Mouse (Mus musculus): ENCODE measurements around the gene Notch3. TPM values are rescaled to one million over a fixed set of nuclear protein-coding genes. Genes with fewer than 3 reads are reported as not detected.
A peak's percentile ranks its signal among the peaks of the same experiment; 100 is the strongest.

Notch3 gene
- polyA plus RNA-seq, 1 experiment = 12.0 TPM

GRCm38 (mm10) chr17:32169518-32170225, 3.0 kb upstream of the Notch3 start:
- H3K4me3 ChIP-seq (ENCODE audit: insufficient read depth, low read depth, low read length) = no peak overlapping the region
- no peak overlapping the region for H3K27ac ChIP-seq (ENCODE audit: insufficient read depth, low read depth, low read length)
- H3K4me1 ChIP-seq (ENCODE audit: control insufficient read depth, insufficient read depth, low read length) = no peaks in the 10 kb centered on the region
- H3K36me3 ChIP-seq (ENCODE audit: control insufficient read depth, insufficient read depth, low read length) = no peaks in the 10 kb centered on the region
- DNase-seq = no peak
- no peak for TF ChIP-seq POLR2A (IDR thresholded peaks at IDR 0.05; ENCODE audit: low read depth, low read length)
- TF ChIP-seq CTCF (conservative IDR thresholded peaks at IDR 0.05; ENCODE audit: insufficient read depth, insufficient read length, low read depth, low read length) = no peak
- H3K27me3 ChIP-seq (replicated peaks; ENCODE audit: control insufficient read depth, insufficient read depth, low read length) = no peaks in the 10 kb centered on the region
- 56% methylated on average over 4 of the region's 4 CpGs for WGBS

- Histone ChIP-seq H3K36me3 (ENCODE audit: control insufficient read depth, insufficient read depth, low read length) (no peaks in the 10 kb centered on the region), H3K27ac (ENCODE audit: insufficient read depth, low read depth, low read length) (no peak overlapping the region)
Measured at GRCm38 (mm10) chr17:32165803-32166595, 653 bp downstream of the Notch3 start.

GRCm38 (mm10) chr17:32165266-32165802, 1.3 kb downstream of the Notch3 start:
- no peak for TF ChIP-seq POLR2A (IDR thresholded peaks at IDR 0.05; ENCODE audit: low read depth, low read length)
- TF ChIP-seq CTCF (conservative IDR thresholded peaks at IDR 0.05; ENCODE audit: insufficient read depth, insufficient read length, low read depth, low read length) = no peak
- H3K27ac ChIP-seq (ENCODE audit: insufficient read depth, low read depth, low read length) = no peak overlapping the region
- H3K4me1 ChIP-seq (ENCODE audit: control insufficient read depth, insufficient read depth, low read length) = no peaks in the 10 kb centered on the region
- no peak for DNase-seq
- WGBS = 15% methylated on average over 9 of the region's 9 CpGs
- no peaks in the 10 kb centered on the region for H3K27me3 ChIP-seq (replicated peaks; ENCODE audit: control insufficient read depth, insufficient read depth, low read length)
- H3K36me3 ChIP-seq (ENCODE audit: control insufficient read depth, insufficient read depth, low read length) = no peaks in the 10 kb centered on the region
- peak overlapping the region; percentile 27; the same call in 1 of the 2 replicates for H3K4me3 ChIP-seq (ENCODE audit: insufficient read depth, low read depth, low read length)

More at GRCm38 (mm10) chr17:32165803-32166595, 653 bp downstream of the Notch3 start:
- Histone ChIP-seq H3K4me3 (ENCODE audit: insufficient read depth, low read depth, low read length) (peak overlapping the region; percentile 27), H3K4me1 (ENCODE audit: control insufficient read depth, insufficient read depth, low read length) (no peaks in the 10 kb centered on the region), H3K27me3 (replicated peaks; ENCODE audit: control insufficient read depth, insufficient read depth, low read length) (no peaks in the 10 kb centered on the region)
- peak; percentile 36 for DNase-seq
- WGBS = under 1% methylated on average over 43 of the region's 43 CpGs
- TF ChIP-seq POLR2A (IDR thresholded peaks at IDR 0.05; ENCODE audit: low read depth, low read length) = no peak

DNA sequence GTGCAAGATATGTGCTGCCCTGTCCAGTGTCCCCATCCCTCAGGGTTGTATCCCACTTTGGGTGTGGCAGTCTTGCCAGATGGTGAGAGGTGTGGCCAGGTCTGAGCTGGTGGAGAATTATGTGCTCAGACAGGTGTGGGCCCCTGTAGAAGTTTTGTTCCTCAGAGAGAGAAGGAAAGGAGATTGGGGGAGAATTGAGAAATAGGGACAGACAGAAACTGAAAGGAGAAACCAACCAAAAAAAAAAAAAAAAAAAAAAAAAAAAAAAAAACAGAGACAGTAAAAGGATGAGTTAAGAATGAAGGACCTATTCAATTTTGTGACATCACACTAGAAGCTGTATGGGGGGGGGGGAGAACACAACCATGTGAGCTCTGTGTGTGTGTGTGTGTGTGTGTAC, 1.9 kb downstream of the Notch3 start:
- Histone ChIP-seq H3K36me3 (ENCODE audit: control insufficient read depth, insufficient read depth, low read length) (no peaks in the 10 kb centered on the region), H3K4me1 (ENCODE audit: control insufficient read depth, insufficient read depth, low read length) (no peaks in the 10 kb centered on the region), H3K27me3 (replicated peaks; ENCODE audit: control insufficient read depth, insufficient read depth, low read length) (no peaks in the 10 kb centered on the region), H3K4me3 (ENCODE audit: insufficient read depth, low read depth, low read length) (no peak overlapping the region), H3K27ac (ENCODE audit: insufficient read depth, low read depth, low read length) (no peak overlapping the region)
- TF ChIP-seq POLR2A (IDR thresholded peaks at IDR 0.05; ENCODE audit: low read depth, low read length) (no peak), CTCF (conservative IDR thresholded peaks at IDR 0.05; ENCODE audit: insufficient read depth, insufficient read length, low read depth, low read length) (no peak)
- DNase-seq = no peak

- Histone ChIP-seq H3K4me3 (ENCODE audit: insufficient read depth, low read depth, low read length) (no peak overlapping the region), H3K27ac (ENCODE audit: insufficient read depth, low read depth, low read length) (no peak overlapping the region), H3K4me1 (ENCODE audit: control insufficient read depth, insufficient read depth, low read length) (no peaks in the 10 kb centered on the region), H3K27me3 (replicated peaks; ENCODE audit: control insufficient read depth, insufficient read depth, low read length) (no peaks in the 10 kb centered on the region), H3K36me3 (ENCODE audit: control insufficient read depth, insufficient read depth, low read length) (no peaks in the 10 kb centered on the region)
- TF ChIP-seq POLR2A (IDR thresholded peaks at IDR 0.05; ENCODE audit: low read depth, low read length) (no peak), CTCF (conservative IDR thresholded peaks at IDR 0.05; ENCODE audit: insufficient read depth, insufficient read length, low read depth, low read length) (no peak)
- WGBS = 57% methylated on average over 6 of the region's 6 CpGs
- no peak for DNase-seq
Measured at GRCm38 (mm10) chr17:32163910-32164650, 2.6 kb downstream of the Notch3 start.

GRCm38 (mm10) chr17:32162112-32162850, 4.4 kb downstream of the Notch3 start:
- 2% methylated on average over 57 of the region's 58 CpGs for WGBS
- H3K27ac ChIP-seq (ENCODE audit: insufficient read depth, low read depth, low read length) = peak overlapping the region; percentile 42
- peak; percentile 67 for DNase-seq

More at GRCm38 (mm10) chr17:32162112-32162850, 4.4 kb downstream of the Notch3 start:
- TF ChIP-seq POLR2A (IDR thresholded peaks at IDR 0.05; ENCODE audit: low read depth, low read length) (no peak), CTCF (conservative IDR thresholded peaks at IDR 0.05; ENCODE audit: insufficient read depth, insufficient read length, low read depth, low read length) (peak; percentile 60)
- Histone ChIP-seq H3K4me1 (ENCODE audit: control insufficient read depth, insufficient read depth, low read length) (no peaks in the 10 kb centered on the region), H3K4me3 (ENCODE audit: insufficient read depth, low read depth, low read length) (peak overlapping the region; percentile 50), H3K27me3 (replicated peaks; ENCODE audit: control insufficient read depth, insufficient read depth, low read length) (no peaks in the 10 kb centered on the region), H3K36me3 (ENCODE audit: control insufficient read depth, insufficient read depth, low read length) (no peaks in the 10 kb centered on the region)

Data from kidney, adult 2 months (tissue).